Mouse (Mus musculus): ENCODE measurements around the gene Ddx21. TPM values are rescaled to one million over a fixed set of nuclear protein-coding genes. Genes with fewer than 3 reads are reported as not detected.

Ddx21 gene
- polyA plus RNA-seq, 1 experiment from 2014 or later = 15.0 TPM

GRCm38 (mm10) chr10:62532832-62533231, 69.2 kb downstream of the Ddx21 start:
- H3K27me3 ChIP-seq (replicated peaks) = no peaks in the 10 kb centered on the region
- H3K27ac ChIP-seq = no peak overlapping the region
- H3K9ac ChIP-seq = no peak overlapping the region
- no peaks in the 10 kb centered on the region for H3K4me1 ChIP-seq
- no peak for ATAC-seq (replicated peaks)
- H3K36me3 ChIP-seq (replicated peaks) = no peaks in the 10 kb centered on the region
- 50% methylated on average over 2 of the region's 2 CpGs for WGBS
- no peak overlapping the region for H3K4me2 ChIP-seq
- no peaks in the 10 kb centered on the region for H3K9me3 ChIP-seq
- H3K4me3 ChIP-seq = no peak overlapping the region

Other genes with a start within 250 kb of the Ddx21 start
- 126 and 135 TPM in 2 replicates for gene Hk1, start 222.4 kb downstream of the Ddx21 start, polyA plus RNA-seq (2015; fragmentation: Nextera tagmentation; extraction: Ambion mirVana)
- gene Hkdc1, start 179.8 kb downstream of the Ddx21 start, polyA plus RNA-seq (2015; fragmentation: Nextera tagmentation; extraction: Ambion mirVana) = 0.27 and 0.35 TPM in 2 replicates
- gene 4930507D05Rik, start 152.8 kb downstream of the Ddx21 start, polyA plus RNA-seq (2015; fragmentation: Nextera tagmentation; extraction: Ambion mirVana) = 1.2 and 1.5 TPM in 2 replicates
- gene Supv3l1, start 152.5 kb downstream of the Ddx21 start, polyA plus RNA-seq (2015; fragmentation: Nextera tagmentation; extraction: Ambion mirVana) = 19.8 and 21.1 TPM in 2 replicates
- gene Vps26a, start 115.5 kb downstream of the Ddx21 start, polyA plus RNA-seq (2015; fragmentation: Nextera tagmentation; extraction: Ambion mirVana) = 52.6 and 55.0 TPM in 2 replicates
- gene Srgn, start 74.8 kb downstream of the Ddx21 start, polyA plus RNA-seq (2015; fragmentation: Nextera tagmentation; extraction: Ambion mirVana) = 10.5 and 12.1 TPM in 2 replicates
- 76.4 and 77.3 TPM in 2 replicates for gene Kif1bp, start 23.8 kb downstream of the Ddx21 start, polyA plus RNA-seq (2015; fragmentation: Nextera tagmentation; extraction: Ambion mirVana)
- gene Ddx50, start 48.9 kb upstream of the Ddx21 start, polyA plus RNA-seq (2015; fragmentation: Nextera tagmentation; extraction: Ambion mirVana) = 83.7 and 88.1 TPM in 2 replicates
- 3.3 and 4.2 TPM in 2 replicates for gene Stox1, start 123.8 kb upstream of the Ddx21 start, polyA plus RNA-seq (2015; fragmentation: Nextera tagmentation; extraction: Ambion mirVana)
- 103 and 113 TPM in 2 replicates for gene Ccar1, start 190.0 kb upstream of the Ddx21 start, polyA plus RNA-seq (2015; fragmentation: Nextera tagmentation; extraction: Ambion mirVana)